8 mouse cellular contexts compared by ENCODE assay signal in the genomic region with DNA sequence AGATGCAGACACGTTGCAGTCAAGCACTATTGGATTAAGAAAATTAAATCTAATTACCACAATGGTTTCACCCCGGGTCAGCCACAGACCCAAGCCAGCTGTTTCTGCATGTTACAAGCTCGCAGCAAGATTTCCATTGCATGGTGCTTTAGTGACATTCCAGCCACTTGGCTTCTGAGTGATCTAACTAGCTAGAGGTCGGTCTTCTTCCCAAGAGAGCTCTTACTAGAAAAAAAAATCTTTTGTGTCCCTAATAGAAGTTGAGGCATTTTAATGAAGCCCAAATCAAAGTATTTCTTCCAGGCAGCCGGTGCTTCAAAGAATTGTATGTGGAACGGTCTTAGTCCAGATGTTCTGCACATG. TPM values are rescaled to one million over a fixed set of nuclear protein-coding genes. Genes with fewer than 3 reads are reported as not detected.
DNase-seq lines count a peak whose midpoint lies in the region; ATAC-seq and TF ChIP-seq lines count a peak whose summit lies in the region.

No protein-coding gene starts in this region.

- no peak for TF ChIP-seq POLR2A in heart, adult 2 months (IDR thresholded peaks at IDR 0.05; ENCODE audit: insufficient read depth, low read depth, low read length)

- H3K79me2 ChIP-seq in heart, adult 2 months (replicated peaks; ENCODE audit: control insufficient read depth, insufficient read depth, low read length), result no peaks in the 10 kb centered on the region

- peak overlapping the region; percentile 64; the same call in 1 of the 2 replicates for H3K4me3 ChIP-seq in heart, postnatal 0 days (ENCODE audit: low read depth, low read length)
- no peak overlapping the region for H3K4me3 ChIP-seq in heart, adult 2 months
- H3K4me3 ChIP-seq in forebrain, embryonic 16.5 days (replicated peaks; ENCODE audit: low read length), result no peak overlapping the region
- H3K4me3 ChIP-seq in limb, embryonic 10.5 days, result peak overlapping the region; percentile 74

- WGBS in heart, postnatal 0 days, result 26% methylated on average over 6 of the region's 6 CpGs
- WGBS in heart, adult 2 months, result 26% methylated on average over 6 of the region's 6 CpGs
- WGBS in forebrain, embryonic 16.5 days, result 13% methylated on average over 6 of the region's 6 CpGs
- 7% methylated on average over 6 of the region's 6 CpGs for WGBS in limb, embryonic 10.5 days

- intact Hi-C loops in heart, adult 2 months (cut with DNase I), result no loop called here

- H3K27ac ChIP-seq in heart, postnatal 0 days (ENCODE audit: low read depth), result no peak overlapping the region
- no peak overlapping the region for H3K27ac ChIP-seq in heart, adult 2 months
- H3K27ac ChIP-seq in forebrain, embryonic 16.5 days (ENCODE audit: low read length), result no peak overlapping the region
- H3K27ac ChIP-seq in limb, embryonic 10.5 days, result no peak overlapping the region

- no peak overlapping the region for H3K9ac ChIP-seq in heart, postnatal 0 days (replicated peaks; ENCODE audit: low read depth, low read length)
- H3K9ac ChIP-seq in heart, adult 2 months (ENCODE audit: low read depth, low read length), result no peak overlapping the region
- no peak overlapping the region for H3K9ac ChIP-seq in forebrain, embryonic 16.5 days (replicated peaks; ENCODE audit: low read depth, low read length)

- H3K36me3 ChIP-seq in heart, postnatal 0 days (replicated peaks; ENCODE audit: control insufficient read depth, insufficient read depth, low read length), result no peaks in the 10 kb centered on the region
- no peaks in the 10 kb centered on the region for H3K36me3 ChIP-seq in heart, adult 2 months (ENCODE audit: control insufficient read depth, insufficient read depth, low read length)
- H3K36me3 ChIP-seq in forebrain, embryonic 16.5 days (ENCODE audit: control insufficient read depth, insufficient read depth), result no peaks in the 10 kb centered on the region
- no peaks in the 10 kb centered on the region for H3K36me3 ChIP-seq in limb, embryonic 10.5 days

- H3K4me2 ChIP-seq in heart, postnatal 0 days (ENCODE audit: low read depth, low read length), result peak overlapping the region; percentile 98
- H3K4me2 ChIP-seq in forebrain, embryonic 16.5 days (ENCODE audit: low read length), result peak overlapping the region; percentile 89

- no peak for ATAC-seq in heart, postnatal 0 days (ENCODE audit: insufficient read depth, low read depth)
- no peak for ATAC-seq in forebrain, embryonic 16.5 days
- no peak for ATAC-seq in inflammation-experienced regulatory T-cells, adult 6 months

- peaks cover 21% of the 10 kb centered on the region; the same call in 1 of the 2 replicates for H3K27me3 ChIP-seq in heart, postnatal 0 days (ENCODE audit: control insufficient read depth, insufficient read depth, low read length)
- peaks cover 3% of the 10 kb centered on the region; the same call in 1 of the 2 replicates for H3K27me3 ChIP-seq in heart, adult 2 months (ENCODE audit: control insufficient read depth, insufficient read depth, low read length)
- peaks cover 7% of the 10 kb centered on the region for H3K27me3 ChIP-seq in forebrain, embryonic 16.5 days (replicated peaks; ENCODE audit: control insufficient read depth, insufficient read depth, low read length)
- H3K27me3 ChIP-seq in limb, embryonic 10.5 days (ENCODE audit: low read depth, poor library complexity, severe bottlenecking), result peaks cover 16% of the 10 kb centered on the region; the same call in 1 of the 2 replicates

- peaks cover 15% of the 10 kb centered on the region for H3K4me1 ChIP-seq in heart, postnatal 0 days (ENCODE audit: control insufficient read depth, insufficient read depth)
- no peaks in the 10 kb centered on the region; the same call in 1 of the 2 replicates for H3K4me1 ChIP-seq in heart, adult 2 months (ENCODE audit: control insufficient read depth, insufficient read depth, low read length)
- peaks cover 20% of the 10 kb centered on the region for H3K4me1 ChIP-seq in forebrain, embryonic 16.5 days (replicated peaks; ENCODE audit: control insufficient read depth, insufficient read depth, low read length)
- H3K4me1 ChIP-seq in limb, embryonic 10.5 days, result peaks cover 37% of the 10 kb centered on the region

- no peak for DNase-seq in heart, postnatal 0 days (ENCODE audit: low spot score)
- no peak for DNase-seq in heart, adult 2 months
- peak; percentile 33 for DNase-seq in limb, embryonic 10.5 days (ENCODE audit: low spot score)
- DNase-seq in retina, embryonic 14.5 days (ENCODE audit: low spot score), result peak; percentile 36
- DNase-seq in spleen, adult 12 weeks (ENCODE audit: low spot score), result no peak
- no peak for DNase-seq in adrenal gland, postnatal 10 days

- TF ChIP-seq CTCF in heart, postnatal 0 days (IDR thresholded peaks at IDR 0.05; ENCODE audit: low read depth), result no peak
- no peak for TF ChIP-seq CTCF in heart, adult 2 months (IDR thresholded peaks at IDR 0.05)

- no peak for TF ChIP-seq EP300 in heart, postnatal 0 days (IDR thresholded peaks at IDR 0.05; ENCODE audit: low read depth)
- no peak for TF ChIP-seq EP300 in heart, adult 2 months (IDR thresholded peaks at IDR 0.05; ENCODE audit: insufficient read depth, low read depth, low read length)

- no peaks in the 10 kb centered on the region for H3K9me3 ChIP-seq in heart, postnatal 0 days (replicated peaks; ENCODE audit: control insufficient read depth, low read length)
- no peaks in the 10 kb centered on the region for H3K9me3 ChIP-seq in forebrain, embryonic 16.5 days (ENCODE audit: control insufficient read depth, low read length)
- H3K9me3 ChIP-seq in limb, embryonic 10.5 days (replicated peaks), result no peaks in the 10 kb centered on the region

RNA-seq across cellular contexts. Expression of gene Cdh6, which starts 1.1 kb away (rescaled TPM):
- total RNA-seq in heart, postnatal 0 days (2014; rRNA removed; ENCODE audit: low replicate concordance), result 0.34 and 0.58 TPM in 2 replicates
- 0.40 and 0.64 TPM in 2 replicates for polyA plus RNA-seq in heart, postnatal 0 days (2015; fragmentation: Nextera tagmentation; extraction: Ambion mirVana)
- under 1 TPM; 0.70 to 0.78 TPM for total RNA-seq in heart, adult 2 months (2021)
- polyA plus RNA-seq in heart, adult 2 months (2012; rRNA removed), result 0.16 and 0.18 TPM in 2 replicates
- polyA plus RNA-seq in forebrain, embryonic 16.5 days (2015; fragmentation: Nextera tagmentation; extraction: Ambion mirVana), result 10.4 and 11.5 TPM in 2 replicates
- polyA plus RNA-seq in limb, embryonic 10.5 days (2016; fragmentation: Nextera tagmentation; extraction: Ambion mirVana), result 4.7 and 5.5 TPM in 2 replicates
- 10 to 100 TPM; 14.5 to 21.4 TPM for total RNA-seq in adrenal gland, postnatal 10 days (2021)
- under 1 TPM in 1 of 3 experiments, not detected in 2; 0.04 TPM for polyA plus RNA-seq in inflammation-experienced regulatory T-cells, adult 6 months (2017; shearing (Covaris generic))

Comparison
In these comparisons a context has a peak if more than half of its experiments do, and no peak if none do; other contexts are left out.
1. H3K4me3 ChIP-seq: peak in heart, postnatal 0 days (single experiment) and limb, embryonic 10.5 days (single experiment); none in heart, adult 2 months (single experiment) and forebrain, embryonic 16.5 days (single experiment).
2. DNase-seq: peak in limb, embryonic 10.5 days (single experiment) and retina, embryonic 14.5 days (single experiment); none in heart, postnatal 0 days (single experiment), heart, adult 2 months (0 of 2), spleen, adult 12 weeks (single experiment) and adrenal gland, postnatal 10 days (single experiment).